Mouse (Mus musculus) erythroblast, embryonic 14.5 days (primary cell): ENCODE measurements around the gene E2f6.

Source experiments
- GATA1 ChIP-seq: IDR thresholded peaks from 2 replicates; pipeline ENCODE4 v1.6.1; 2012; ENCODE audit warnings: low read length, inconsistent platforms, mixed read lengths
- TAL1 ChIP-seq: IDR thresholded peaks from 3 replicates; pipeline ENCODE4 v1.6.1; 2012; ENCODE audit warnings: low read length, inconsistent platforms, mixed read lengths

- no peak for TF ChIP-seq GATA1
- TF ChIP-seq TAL1 = no peak
Observed at GRCm38 (mm10) chr12:16848501-16848900, 37.7 kb downstream of the E2f6 start.
